Mouse (Mus musculus): ENCODE results near the gene Hnrnpm. TPM values are rescaled to one million over a fixed set of nuclear protein-coding genes. Genes with fewer than 3 reads are reported as not detected.

The Hnrnpm gene
- polyA plus RNA-seq, 1 experiment from 2014 or later = 179 TPM

Other genes starting within 250 kb of the Hnrnpm start
- gene Adamts10, start 162.7 kb downstream of the Hnrnpm start, polyA plus RNA-seq (2015; fragmentation: Nextera tagmentation; extraction: Ambion mirVana) = 60.6 and 60.7 TPM in 2 replicates
- gene Myo1f, start 131.2 kb downstream of the Hnrnpm start, polyA plus RNA-seq (2015; fragmentation: Nextera tagmentation; extraction: Ambion mirVana) = 1.6 and 2.3 TPM in 2 replicates
- 60.6 and 75.8 TPM in 2 replicates for gene Zfp414, start 57.8 kb downstream of the Hnrnpm start, polyA plus RNA-seq (2015; fragmentation: Nextera tagmentation; extraction: Ambion mirVana)
- 0.44 and 0.56 TPM in 2 replicates for gene Pram1, start 48.8 kb downstream of the Hnrnpm start, polyA plus RNA-seq (2015; fragmentation: Nextera tagmentation; extraction: Ambion mirVana)
- 84.6 and 86.7 TPM in 2 replicates for gene March2, start 31.8 kb upstream of the Hnrnpm start, polyA plus RNA-seq (2015; fragmentation: Nextera tagmentation; extraction: Ambion mirVana)
- 590 and 595 TPM in 2 replicates for gene Rab11b, start 73.7 kb upstream of the Hnrnpm start, polyA plus RNA-seq (2015; fragmentation: Nextera tagmentation; extraction: Ambion mirVana)
- gene Angptl4, start 95.0 kb upstream of the Hnrnpm start, polyA plus RNA-seq (2015; fragmentation: Nextera tagmentation; extraction: Ambion mirVana) = 23.2 and 23.9 TPM in 2 replicates
- gene Kank3, start 123.7 kb upstream of the Hnrnpm start, polyA plus RNA-seq (2015; fragmentation: Nextera tagmentation; extraction: Ambion mirVana) = 50.4 and 57.1 TPM in 2 replicates
- gene Rps28, start 137.7 kb upstream of the Hnrnpm start, polyA plus RNA-seq (2015; fragmentation: Nextera tagmentation; extraction: Ambion mirVana) = 474 and 594 TPM in 2 replicates
- gene Ndufa7, start 137.7 kb upstream of the Hnrnpm start, polyA plus RNA-seq (2015; fragmentation: Nextera tagmentation; extraction: Ambion mirVana) = 496 and 540 TPM in 2 replicates
- 54.7 and 55.3 TPM in 2 replicates for gene Cd320, start 156.2 kb upstream of the Hnrnpm start, polyA plus RNA-seq (2015; fragmentation: Nextera tagmentation; extraction: Ambion mirVana)
- gene Gm7029, start 187.0 kb upstream of the Hnrnpm start, polyA plus RNA-seq (2015; fragmentation: Nextera tagmentation; extraction: Ambion mirVana) = not detected in 2 replicates
- 2.2 and 2.7 TPM in 2 replicates for gene Kifc1, start 203.8 kb upstream of the Hnrnpm start, polyA plus RNA-seq (2015; fragmentation: Nextera tagmentation; extraction: Ambion mirVana)
- 0.26 TPM in 1 of 2 replicates, not detected in the other for gene Platr17, start 218.3 kb upstream of the Hnrnpm start, polyA plus RNA-seq (2015; fragmentation: Nextera tagmentation; extraction: Ambion mirVana)
- gene Daxx, start 222.6 kb upstream of the Hnrnpm start, polyA plus RNA-seq (2015; fragmentation: Nextera tagmentation; extraction: Ambion mirVana) = 50.3 and 55.9 TPM in 2 replicates
- gene Tapbp, start 229.0 kb upstream of the Hnrnpm start, polyA plus RNA-seq (2015; fragmentation: Nextera tagmentation; extraction: Ambion mirVana) = 30.5 and 33.2 TPM in 2 replicates
- 17.1 TPM in 2 replicates for gene Zbtb22, start 229.0 kb upstream of the Hnrnpm start, polyA plus RNA-seq (2015; fragmentation: Nextera tagmentation; extraction: Ambion mirVana)
- gene Rgl2, start 242.7 kb upstream of the Hnrnpm start, polyA plus RNA-seq (2015; fragmentation: Nextera tagmentation; extraction: Ambion mirVana) = 55.1 and 60.1 TPM in 2 replicates